Mouse (Mus musculus) liver, embryonic 16.5 days (tissue): ENCODE results near the gene Ankmy1. TPM values are rescaled to one million over a fixed set of nuclear protein-coding genes. Genes with fewer than 3 reads are reported as not detected.

Source experiments
- ATAC-seq: fragments of 200-750 bp; cut with Nextera tagmentation; 2 replicates; pipeline ENCODE4 v1.8.0; 2017; ENCODE audit warnings: low read depth, mild to moderate bottlenecking, moderate number of reproducible peaks, moderate library complexity
- H3K27ac ChIP-seq: fragments of 300-500 bp; sonication (generic); 2 replicates; pipeline ENCODE4 v1.5.1; 2014; ENCODE audit warnings: mild to moderate bottlenecking, low read length
- H3K27me3 ChIP-seq: fragments of 300-500 bp; sonication (generic); 2 replicates; pipeline ENCODE4 v1.6.1; 2014; ENCODE audit warnings: low read depth, low read length, mixed read lengths; ENCODE audit not compliant: control insufficient read depth, insufficient read depth
- H3K36me3 ChIP-seq: fragments of 300-500 bp; sonication (generic); 2 replicates; pipeline ENCODE4 v1.6.1; 2014; ENCODE audit warnings: mild to moderate bottlenecking; ENCODE audit not compliant: control insufficient read depth, insufficient read depth
- H3K4me1 ChIP-seq: fragments of 300-500 bp; sonication (generic); 2 replicates; pipeline ENCODE4 v1.6.1; 2014; ENCODE audit warnings: low read depth, low read length, mixed read lengths; ENCODE audit not compliant: control insufficient read depth
- H3K4me2 ChIP-seq: fragments of 300-500 bp; sonication (generic); 2 replicates; pipeline ENCODE4 v1.6.1; 2014; ENCODE audit warnings: low read depth, low read length, mixed read lengths
- H3K4me3 ChIP-seq: fragments of 300-500 bp; sonication (generic); 2 replicates; pipeline ENCODE4 v1.5.1; 2014; ENCODE audit warnings: low read depth, mild to moderate bottlenecking, low read length
- H3K9ac ChIP-seq: fragments of 300-500 bp; sonication (generic); 2 replicates; pipeline ENCODE4 v1.6.1; 2014; ENCODE audit warnings: low read depth, low read length
- H3K9me3 ChIP-seq: fragments of 300-500 bp; sonication (generic); replicated peaks from 2 replicates; pipeline ENCODE4 v1.6.1; 2016; ENCODE audit warnings: low read length; ENCODE audit not compliant: control insufficient read depth
- WGBS: fragments of 180-500 bp; shearing (Covaris S2); extraction: QIAGEN DNeasy Blood & Tissue Kit; methylation state at CpG from one replicate; pipeline ENCODE4 v1.1.7; 2014; ENCODE audit not compliant: insufficient replicate concordance; 5-methylcytosine and 5-hydroxymethylcytosine counted together
- polyA plus RNA-seq: library from polyadenylated mRNA; unstranded; fragments of >200 nt; fragmentation: Nextera tagmentation; extraction: Ambion mirVana; gene quantifications from 2 replicates; pipeline ENCODE4 v1.2.1, GENCODE M21; 2015

The Ankmy1 gene
- 0.05 TPM in 1 of 2 replicates, not detected in the other for polyA plus RNA-seq

DNA sequence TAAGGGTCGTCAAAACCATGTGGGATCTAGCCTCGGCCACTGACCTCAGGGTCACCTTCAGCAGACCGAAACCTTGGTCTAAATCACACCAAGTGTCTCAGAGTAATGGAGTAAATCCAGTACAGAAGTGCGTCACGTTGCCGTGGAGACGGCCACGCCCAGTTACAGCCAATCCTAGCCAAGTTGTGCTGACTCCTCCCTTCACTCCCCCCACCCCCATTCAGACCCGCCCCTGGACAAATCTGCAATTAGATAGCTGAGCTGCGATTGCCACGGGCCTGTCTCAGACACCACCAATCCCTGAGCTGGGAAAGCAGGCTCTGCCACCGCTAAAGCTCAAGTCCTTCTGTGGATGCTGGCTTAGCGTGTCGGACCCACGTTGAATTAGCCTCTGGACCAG lies at the start of gene Ankmy1:
TSS of gene Ankmy1 (minus strand) at position 121 of the 400 bp plus-strand sequence.
- ATAC-seq: no peak
- H3K9ac ChIP-seq: no peak within 1 kb of the TSS
- peak within 1 kb of the TSS; percentile 44 for H3K4me2 ChIP-seq
- H3K4me3 ChIP-seq: 0 out of 2 replicates have a peak within 1 kb of the TSS, but pooled peaks have one; percentile 19
- 2% methylated on average over 15 of the region's 15 CpGs for WGBS
- peaks cover 7% of the 10 kb centered on the region for H3K4me1 ChIP-seq
- peaks cover 9% of the 10 kb centered on the region for H3K27me3 ChIP-seq
- no peak within 1 kb of the TSS for H3K27ac ChIP-seq
- no peaks in the 10 kb centered on the region for H3K9me3 ChIP-seq
- H3K36me3 ChIP-seq: no peaks in the 10 kb centered on the region

DNA sequence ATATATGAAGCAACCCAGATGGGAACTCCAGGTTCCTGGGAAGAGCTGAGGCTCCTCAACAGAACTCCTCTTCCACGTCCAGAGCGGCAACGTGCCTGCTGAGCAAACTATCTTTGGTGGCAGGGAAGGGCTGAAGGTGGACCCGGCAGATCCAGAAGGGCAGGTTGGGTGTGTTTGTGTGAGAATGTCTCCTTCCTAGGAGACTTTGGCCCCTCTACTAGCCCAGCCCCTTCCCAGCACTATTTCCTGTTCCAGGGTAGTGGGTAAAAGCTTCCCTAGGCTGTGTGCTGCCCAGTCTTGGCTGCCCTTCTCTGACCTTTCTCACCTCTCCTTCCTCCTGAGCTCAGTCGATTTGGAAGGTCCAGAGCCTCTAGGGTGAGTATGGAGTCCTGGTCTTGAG lies 47.9 kb upstream of the Ankmy1 start, which contains the start of gene Gpr35:
TSS of gene Gpr35 (plus strand) at position 259 of the 400 bp plus-strand sequence.
- no peak within 1 kb of the TSS for H3K27ac ChIP-seq
- ATAC-seq: no peak
- H3K9ac ChIP-seq: no peak within 1 kb of the TSS
- H3K4me1 ChIP-seq: no peaks in the 10 kb centered on the region
- no peaks in the 10 kb centered on the region for H3K9me3 ChIP-seq
- no peaks in the 10 kb centered on the region for H3K27me3 ChIP-seq
- no peak within 1 kb of the TSS for H3K4me3 ChIP-seq
- no peaks in the 10 kb centered on the region for H3K36me3 ChIP-seq
- 56% methylated on average over 5 of the region's 5 CpGs for WGBS
- no peak within 1 kb of the TSS for H3K4me2 ChIP-seq

DNA sequence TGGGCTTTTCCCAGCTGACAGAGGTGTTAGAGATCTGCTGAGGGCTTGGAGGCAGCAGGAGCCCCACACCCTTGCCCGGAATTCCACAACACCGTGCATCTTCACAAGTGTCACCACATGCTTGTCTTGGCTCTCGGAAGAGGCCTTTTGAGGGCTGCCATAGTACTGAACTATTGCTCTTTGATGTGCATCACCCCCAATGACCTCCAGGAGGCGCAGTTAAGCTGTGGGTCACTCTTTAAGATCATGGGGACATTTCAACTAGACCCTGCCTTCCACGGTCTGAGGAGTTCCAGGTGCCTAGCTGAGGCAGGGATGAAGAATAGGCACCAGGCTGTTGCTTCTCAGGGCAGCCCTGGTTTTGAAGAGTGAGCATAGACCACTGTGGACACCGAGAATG lies 46.7 kb upstream of the Ankmy1 start:
- 56% methylated on average over 6 of the region's 6 CpGs for WGBS
- H3K4me3 ChIP-seq: no peak overlapping the region

DNA sequence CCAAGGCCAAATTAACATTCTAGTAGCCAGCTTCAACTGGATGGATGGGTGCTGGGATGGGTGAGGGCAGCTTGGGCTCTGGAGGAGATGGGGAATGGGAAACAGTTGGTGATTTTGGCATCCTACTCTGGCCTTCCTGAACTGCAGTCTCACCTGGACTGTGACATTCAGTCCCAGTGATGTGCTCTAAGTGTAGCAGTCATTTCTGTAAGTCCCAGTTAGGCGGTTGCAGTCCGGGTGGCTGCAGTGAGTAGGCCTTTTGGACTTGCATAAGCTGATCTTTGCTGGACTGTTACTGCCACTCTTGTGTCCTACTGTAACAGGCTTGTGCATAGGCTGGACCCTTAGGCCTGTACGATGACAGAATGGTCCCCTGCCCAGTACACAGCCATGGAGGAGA lies 45.3 kb upstream of the Ankmy1 start:
- Histone ChIP-seq H3K4me1 (no peaks in the 10 kb centered on the region; the same call in 1 of the 2 replicates), H3K9ac (no peak overlapping the region), H3K4me3 (no peak overlapping the region), H3K27ac (no peak overlapping the region), H3K27me3 (no peaks in the 10 kb centered on the region), H3K9me3 (no peaks in the 10 kb centered on the region), H3K36me3 (no peaks in the 10 kb centered on the region; the same call in 1 of the 2 replicates), H3K4me2 (no peak overlapping the region)
- no peak for ATAC-seq
- WGBS: 76% methylated on average over 3 of the region's 3 CpGs

More for the DNA sequence above, 46.7 kb upstream of the Ankmy1 start:
- Histone ChIP-seq H3K4me1 (no peaks in the 10 kb centered on the region), H3K36me3 (no peaks in the 10 kb centered on the region; the same call in 1 of the 2 replicates), H3K9ac (no peak overlapping the region), H3K27ac (no peak overlapping the region), H3K9me3 (no peaks in the 10 kb centered on the region), H3K27me3 (no peaks in the 10 kb centered on the region), H3K4me2 (no peak overlapping the region)
- ATAC-seq: no peak

DNA sequence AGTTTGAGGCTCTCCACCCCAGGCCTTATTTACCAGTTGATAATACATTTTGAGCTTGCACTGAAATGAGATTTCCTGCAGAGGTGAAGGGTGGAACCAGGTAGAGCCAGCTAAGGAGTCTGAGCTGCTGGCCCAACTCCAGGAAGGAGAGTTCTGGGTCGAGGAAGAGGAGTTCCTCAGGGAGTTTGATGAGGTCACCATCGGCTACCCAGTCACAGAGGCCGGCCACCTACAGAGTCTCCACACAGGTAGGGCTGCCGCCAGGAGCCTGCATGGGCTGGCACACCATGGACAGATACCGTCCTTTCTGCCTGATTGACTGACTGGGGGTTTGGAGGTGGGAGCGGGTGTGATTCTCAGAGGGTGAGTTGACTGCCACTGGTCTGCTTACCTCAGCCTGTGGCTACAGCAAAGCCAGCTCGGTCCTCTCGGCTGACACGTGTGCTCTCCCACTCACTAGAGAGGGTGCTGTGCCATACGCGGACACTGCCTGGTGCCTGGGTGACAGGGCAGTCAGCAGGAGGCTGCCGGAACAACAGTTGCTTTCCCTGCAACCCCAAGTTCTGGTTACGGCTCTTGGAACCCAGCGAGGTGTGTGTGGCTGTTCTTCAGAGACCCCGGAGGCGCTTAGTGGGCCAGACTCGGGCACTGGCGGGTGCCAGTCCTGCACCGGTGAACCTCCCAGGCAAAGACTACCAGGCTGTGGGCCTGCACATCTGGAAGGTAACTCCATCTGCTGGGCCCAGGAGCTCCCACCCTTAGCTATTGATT lies 40.7 kb upstream of the Ankmy1 start:
- Histone ChIP-seq H3K4me3 (no peak overlapping the region), H3K27me3 (no peaks in the 10 kb centered on the region), H3K9ac (no peak overlapping the region; the same call in 1 of the 2 replicates), H3K27ac (no peak overlapping the region), H3K4me1 (no peaks in the 10 kb centered on the region; the same call in 1 of the 2 replicates), H3K4me2 (no peak overlapping the region), H3K9me3 (no peaks in the 10 kb centered on the region), H3K36me3 (peaks cover 4% of the 10 kb centered on the region)
- no peak for ATAC-seq
- WGBS: 83% methylated on average over 19 of the region's 19 CpGs

DNA sequence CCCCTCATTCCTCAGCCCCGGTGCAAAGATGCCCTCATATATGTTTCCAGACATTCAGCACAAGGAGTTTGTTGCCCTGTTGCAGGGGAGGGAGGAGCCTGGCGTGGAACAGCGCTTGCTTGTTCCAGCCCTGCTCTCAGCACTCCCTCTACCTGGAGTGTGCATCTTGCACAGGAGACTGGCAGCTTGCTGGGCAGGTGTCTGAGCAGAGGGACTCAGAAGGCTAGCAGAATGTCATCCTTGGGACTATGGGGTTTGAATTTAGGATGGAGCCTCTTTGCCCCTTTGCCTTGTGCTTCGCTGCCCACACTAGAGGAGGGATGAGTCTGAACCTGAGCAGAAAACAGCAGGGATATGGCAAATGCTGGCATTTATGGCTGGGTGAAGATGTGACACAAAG lies 37.0 kb upstream of the Ankmy1 start:
- no peak for ATAC-seq
- H3K4me1 ChIP-seq: peaks cover 14% of the 10 kb centered on the region
- H3K9ac ChIP-seq: no peak overlapping the region
- WGBS: 78% methylated on average over 4 of the region's 4 CpGs
- H3K4me2 ChIP-seq: no peak overlapping the region
- no peaks in the 10 kb centered on the region for H3K27me3 ChIP-seq
- no peak overlapping the region for H3K4me3 ChIP-seq
- H3K36me3 ChIP-seq: peaks cover 7% of the 10 kb centered on the region
- no peak overlapping the region for H3K27ac ChIP-seq
- no peaks in the 10 kb centered on the region for H3K9me3 ChIP-seq

DNA sequence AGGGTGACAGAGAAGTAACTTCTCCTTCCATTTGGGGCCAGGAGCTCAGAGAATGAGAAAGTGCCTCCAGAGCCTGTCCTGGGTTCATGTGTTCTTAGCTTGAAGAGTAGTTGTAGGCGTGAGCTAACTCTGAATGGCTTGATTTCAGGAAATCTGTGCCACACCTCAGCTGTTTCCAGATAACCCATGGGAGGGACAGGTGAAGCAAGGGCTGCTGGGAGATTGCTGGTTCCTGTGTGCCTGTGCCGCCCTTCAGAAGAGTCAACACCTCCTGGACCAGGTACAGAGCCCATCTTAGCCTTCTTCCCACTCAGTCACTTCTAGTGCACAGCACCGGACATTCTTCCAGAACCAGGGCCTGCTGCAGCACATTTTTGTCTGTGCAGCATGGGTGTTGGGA lies 35.1 kb upstream of the Ankmy1 start:
- H3K36me3 ChIP-seq: peaks cover 7% of the 10 kb centered on the region
- H3K9ac ChIP-seq: no peak overlapping the region
- 55% methylated on average over 3 of the region's 3 CpGs for WGBS
- no peaks in the 10 kb centered on the region for H3K9me3 ChIP-seq
- H3K27me3 ChIP-seq: no peaks in the 10 kb centered on the region
- no peak overlapping the region for H3K27ac ChIP-seq
- no peak overlapping the region for H3K4me2 ChIP-seq
- H3K4me1 ChIP-seq: peaks cover 21% of the 10 kb centered on the region
- no peak overlapping the region for H3K4me3 ChIP-seq
- ATAC-seq: no peak

DNA sequence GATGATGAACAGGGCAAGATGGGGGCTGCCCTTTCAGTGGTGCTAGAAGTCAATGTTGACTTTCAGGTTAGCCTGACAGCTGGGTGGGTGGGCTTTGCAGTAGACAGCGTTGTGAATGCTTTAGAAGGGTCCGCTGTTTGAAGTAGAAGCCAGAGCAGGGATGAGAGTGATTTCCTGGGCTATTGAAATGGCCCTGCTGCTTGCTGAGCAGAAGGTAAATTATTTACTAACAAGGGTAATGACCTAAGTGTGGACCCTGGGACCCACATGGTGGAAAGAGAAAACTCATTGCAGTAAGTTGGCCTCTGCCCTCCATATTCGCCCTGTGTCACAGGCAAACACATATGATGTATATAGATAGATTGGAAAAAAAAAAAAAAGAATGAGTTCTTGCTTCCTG lies 33.8 kb upstream of the Ankmy1 start:
- peak overlapping the region; percentile 96 for H3K4me2 ChIP-seq
- peaks cover 7% of the 10 kb centered on the region for H3K36me3 ChIP-seq
- peak overlapping the region; percentile 47 for H3K27ac ChIP-seq
- H3K27me3 ChIP-seq: no peaks in the 10 kb centered on the region
- no peak for ATAC-seq
- H3K4me1 ChIP-seq: peaks cover 21% of the 10 kb centered on the region
- H3K9ac ChIP-seq: no peak overlapping the region
- no peaks in the 10 kb centered on the region for H3K9me3 ChIP-seq
- H3K4me3 ChIP-seq: 0 out of 2 replicates have a peak overlapping the region, but pooled peaks have one; percentile 82
- WGBS: 65% methylated on average over 3 of the region's 3 CpGs

DNA sequence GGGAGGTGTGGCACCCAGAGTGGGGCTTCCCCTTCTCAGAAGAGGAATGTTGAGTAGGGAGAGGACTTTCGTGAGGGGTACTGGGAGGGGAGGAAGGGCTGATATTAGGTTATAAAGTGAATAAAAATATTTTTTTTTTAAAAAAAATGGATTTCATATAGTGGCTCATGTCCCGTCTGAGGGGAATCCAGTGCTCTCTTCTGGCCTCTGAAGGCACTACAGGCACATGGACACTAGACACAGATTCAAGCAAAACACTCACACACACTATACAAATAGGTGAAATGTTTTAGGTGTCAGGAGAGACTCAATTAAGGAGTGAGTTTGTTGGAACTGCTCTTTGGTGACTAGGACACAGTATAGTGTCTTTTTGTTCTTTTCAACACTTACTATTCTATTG lies 33.3 kb upstream of the Ankmy1 start:
- Histone ChIP-seq H3K27ac (peak overlapping the region; percentile 47), H3K9ac (0 out of 2 replicates have a peak overlapping the region, but pooled peaks have one; percentile 10)
- no peak for ATAC-seq

More for the DNA sequence above, 33.3 kb upstream of the Ankmy1 start:
- Histone ChIP-seq H3K4me3 (peak overlapping the region; percentile 82), H3K4me2 (peak overlapping the region; percentile 96), H3K9me3 (no peaks in the 10 kb centered on the region), H3K27me3 (no peaks in the 10 kb centered on the region), H3K36me3 (peaks cover 7% of the 10 kb centered on the region), H3K4me1 (peaks cover 21% of the 10 kb centered on the region)
- WGBS: 29% methylated on average over 2 of the region's 2 CpGs
